Mouse (Mus musculus): Measurements from ENCODE around the gene Dis3l2.

The Dis3l2 gene

GRCm38 (mm10) chr1:86703300-86703964 lies at the start of gene Dis3l2:
Dis3l2 (plus strand) TSS chr1:86703808.
- peak; percentile 77 for DNase-seq (ENCODE audit: low spot score)

GRCm38 (mm10) chr1:86657071-86657470 lies 46.5 kb upstream of the Dis3l2 start:
- DNase-seq (ENCODE audit: low spot score), result no peak

GRCm38 (mm10) chr1:86665091-86665490 lies 38.5 kb upstream of the Dis3l2 start:
- DNase-seq (ENCODE audit: low spot score), result no peak

- DNase-seq (ENCODE audit: low spot score), result peak; percentile 78
Observed at GRCm38 (mm10) chr1:86669552-86670273, 33.9 kb upstream of the Dis3l2 start.

- DNase-seq (ENCODE audit: low spot score), result peak; percentile 77
Observed at GRCm38 (mm10) chr1:86670279-86671038, 33.1 kb upstream of the Dis3l2 start, which contains the start of gene Nppc. Nppc (minus strand) TSS chr1:86670571.

GRCm38 (mm10) chr1:86674385-86674784 lies 29.2 kb upstream of the Dis3l2 start:
- no peak for DNase-seq (ENCODE audit: low spot score)

- DNase-seq (ENCODE audit: low spot score), result no peak
Observed at GRCm38 (mm10) chr1:86675126-86675525, 28.5 kb upstream of the Dis3l2 start.

GRCm38 (mm10) chr1:86677624-86678023 lies 26.0 kb upstream of the Dis3l2 start:
- no peak for DNase-seq (ENCODE audit: low spot score)

GRCm38 (mm10) chr1:86678667-86679066 lies 24.9 kb upstream of the Dis3l2 start:
- no peak for DNase-seq (ENCODE audit: low spot score)

GRCm38 (mm10) chr1:86687236-86687635 lies 16.4 kb upstream of the Dis3l2 start:
- DNase-seq (ENCODE audit: low spot score), result no peak

- no peak for DNase-seq (ENCODE audit: low spot score)
Observed at GRCm38 (mm10) chr1:86691027-86691426, 12.6 kb upstream of the Dis3l2 start.

GRCm38 (mm10) chr1:86696948-86697347 lies 6.7 kb upstream of the Dis3l2 start:
- no peak for DNase-seq (ENCODE audit: low spot score)

GRCm38 (mm10) chr1:86698721-86699120 lies 4.9 kb upstream of the Dis3l2 start:
- DNase-seq (ENCODE audit: low spot score), result no peak

- DNase-seq (ENCODE audit: low spot score), result no peak
Observed at GRCm38 (mm10) chr1:86699346-86700136, 4.1 kb upstream of the Dis3l2 start.

- DNase-seq (ENCODE audit: low spot score), result no peak
Observed at GRCm38 (mm10) chr1:86700367-86700766, 3.2 kb upstream of the Dis3l2 start.

GRCm38 (mm10) chr1:86703965-86704326 lies 338 bp downstream of the Dis3l2 start:
- DNase-seq (ENCODE audit: low spot score), result no peak

GRCm38 (mm10) chr1:86705461-86705860 lies 1.9 kb downstream of the Dis3l2 start:
- no peak for DNase-seq (ENCODE audit: low spot score)

GRCm38 (mm10) chr1:86709546-86709945 lies 5.9 kb downstream of the Dis3l2 start:
- DNase-seq (ENCODE audit: low spot score), result no peak

GRCm38 (mm10) chr1:86712045-86712444 lies 8.4 kb downstream of the Dis3l2 start:
- DNase-seq (ENCODE audit: low spot score), result no peak

- DNase-seq (ENCODE audit: low spot score), result no peak
Observed at GRCm38 (mm10) chr1:86713054-86713453, 9.4 kb downstream of the Dis3l2 start.

GRCm38 (mm10) chr1:86718190-86718589 lies 14.6 kb downstream of the Dis3l2 start:
- DNase-seq (ENCODE audit: low spot score), result no peak

GRCm38 (mm10) chr1:86719391-86719790 lies 15.8 kb downstream of the Dis3l2 start:
- peak; percentile 88 for DNase-seq (ENCODE audit: low spot score)
